Mouse (Mus musculus) hindbrain, embryonic 16.5 days (tissue): ENCODE data around the gene Apol6. TPM values are rescaled to one million over a fixed set of nuclear protein-coding genes. Genes with fewer than 3 reads are reported as not detected.

Source experiments
- ATAC-seq: fragments of 200-750 bp; cut with Nextera tagmentation; 2 replicates; pipeline ENCODE4 v1.8.0; 2017; ENCODE audit warnings: moderate TSS enrichment, moderate library complexity
- H3K27ac ChIP-seq: fragments of 300-500 bp; sonication (generic); 2 replicates; pipeline ENCODE4 v1.5.1; 2014; ENCODE audit warnings: low read depth, mild to moderate bottlenecking, control low read depth, low read length, moderate library complexity
- H3K27me3 ChIP-seq: fragments of 300-500 bp; sonication (generic); replicated peaks from 2 replicates; pipeline ENCODE4 v1.6.1; 2014; ENCODE audit warnings: low read length; ENCODE audit not compliant: control insufficient read depth, insufficient read depth
- H3K36me3 ChIP-seq: fragments of 300-500 bp; sonication (generic); 2 replicates; pipeline ENCODE4 v1.6.1; 2014; ENCODE audit warnings: mild to moderate bottlenecking, low read length, moderate library complexity, mixed read lengths; ENCODE audit not compliant: control insufficient read depth, insufficient read depth
- H3K4me1 ChIP-seq: fragments of 300-500 bp; sonication (generic); 2 replicates; pipeline ENCODE4 v1.6.1; 2014; ENCODE audit warnings: low read depth, low read length; ENCODE audit not compliant: control insufficient read depth, insufficient read depth
- H3K4me2 ChIP-seq: fragments of 300-500 bp; sonication (generic); 2 replicates; pipeline ENCODE4 v1.6.1; 2014; ENCODE audit warnings: mild to moderate bottlenecking, low read length, control low read depth, moderate library complexity
- H3K4me3 ChIP-seq: fragments of 300-500 bp; sonication (generic); 2 replicates; pipeline ENCODE4 v1.5.1; 2014; ENCODE audit warnings: mild to moderate bottlenecking, low read length, control low read depth, moderate library complexity
- H3K9ac ChIP-seq: fragments of 300-500 bp; sonication (generic); 2 replicates; pipeline ENCODE4 v1.6.1; 2014; ENCODE audit warnings: low read depth, mild to moderate bottlenecking, control low read depth, low read length, moderate library complexity
- H3K9me3 ChIP-seq: fragments of 300-500 bp; sonication (generic); 2 replicates; pipeline ENCODE4 v1.6.1; 2014; ENCODE audit warnings: mild to moderate bottlenecking, low read length, moderate library complexity; ENCODE audit not compliant: control insufficient read depth
- WGBS: fragments of 180-500 bp; shearing (Covaris S2); extraction: QIAGEN DNeasy Blood & Tissue Kit; methylation state at CpG from one replicate; pipeline ENCODE4 v1.1.7; 2014; 5-methylcytosine and 5-hydroxymethylcytosine counted together
- polyA plus RNA-seq: library from polyadenylated mRNA; unstranded; fragments of >200 nt; fragmentation: Nextera tagmentation; extraction: Ambion mirVana; gene quantifications from 2 replicates; pipeline ENCODE4 v1.2.1, GENCODE M21; 2015

Apol6 gene
- polyA plus RNA-seq, 1 experiment from 2014 or later, result not detected

DNA sequence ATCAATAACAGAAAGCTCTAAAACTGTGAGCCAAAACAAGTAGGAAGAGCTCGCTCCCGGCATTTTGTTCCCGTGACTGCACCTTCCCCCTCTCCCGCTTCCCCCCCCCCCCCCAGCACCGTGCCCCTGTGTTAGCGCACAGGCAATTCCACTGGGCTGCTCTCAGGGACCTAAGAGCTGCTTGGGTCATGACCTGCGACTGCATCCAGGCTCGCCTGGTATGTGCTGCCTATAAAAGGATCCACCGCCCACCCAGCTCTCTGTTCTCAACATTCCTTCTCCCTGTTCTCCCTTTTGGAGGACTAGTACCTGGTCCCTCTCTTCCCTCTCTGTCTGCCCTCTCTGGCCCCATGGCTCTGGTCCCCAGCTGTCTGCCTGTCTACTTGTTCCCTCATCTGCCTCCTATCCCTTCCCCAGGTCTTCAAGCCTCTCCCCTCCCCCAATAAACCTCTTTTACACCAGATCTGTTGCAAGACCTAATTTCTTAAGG is 5.3 kb upstream of the Apol6 start:
- Histone ChIP-seq H3K4me3 (no peak overlapping the region), H3K36me3 (no peaks in the 10 kb centered on the region), H3K27me3 (no peaks in the 10 kb centered on the region), H3K9me3 (no peaks in the 10 kb centered on the region), H3K4me1 (peaks cover 13% of the 10 kb centered on the region), H3K27ac (no peak overlapping the region), H3K4me2 (no peak overlapping the region), H3K9ac (no peak overlapping the region)
- 74% methylated on average over 9 of the region's 9 CpGs for WGBS
- no peak for ATAC-seq

DNA sequence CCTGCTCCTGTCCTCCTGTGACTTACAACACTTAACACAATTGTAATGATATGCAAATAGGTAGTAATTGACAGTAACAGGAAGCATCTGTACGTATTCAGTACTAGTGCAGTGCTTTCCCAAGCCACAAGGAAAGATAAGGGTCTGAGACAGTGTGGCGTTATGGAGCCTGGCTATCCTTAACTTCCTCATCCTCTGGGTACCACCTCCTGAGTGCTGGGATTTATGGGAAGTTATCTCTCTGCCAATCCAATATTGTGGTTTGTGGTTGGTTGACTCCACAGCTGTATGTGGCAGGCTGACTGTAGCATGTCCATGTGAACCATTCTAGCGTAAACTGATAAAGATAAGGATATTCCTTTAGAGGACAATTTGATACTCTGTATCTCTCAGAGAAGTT is 3.7 kb upstream of the Apol6 start:
- no peak overlapping the region for H3K4me2 ChIP-seq
- no peak for ATAC-seq
- H3K4me3 ChIP-seq, result no peak overlapping the region
- no peak overlapping the region for H3K27ac ChIP-seq
- no peaks in the 10 kb centered on the region for H3K36me3 ChIP-seq
- no peak overlapping the region for H3K9ac ChIP-seq
- peaks cover 13% of the 10 kb centered on the region for H3K4me1 ChIP-seq
- H3K27me3 ChIP-seq, result no peaks in the 10 kb centered on the region
- WGBS, result 71% methylated on average over 3 of the region's 3 CpGs
- H3K9me3 ChIP-seq, result no peaks in the 10 kb centered on the region

DNA sequence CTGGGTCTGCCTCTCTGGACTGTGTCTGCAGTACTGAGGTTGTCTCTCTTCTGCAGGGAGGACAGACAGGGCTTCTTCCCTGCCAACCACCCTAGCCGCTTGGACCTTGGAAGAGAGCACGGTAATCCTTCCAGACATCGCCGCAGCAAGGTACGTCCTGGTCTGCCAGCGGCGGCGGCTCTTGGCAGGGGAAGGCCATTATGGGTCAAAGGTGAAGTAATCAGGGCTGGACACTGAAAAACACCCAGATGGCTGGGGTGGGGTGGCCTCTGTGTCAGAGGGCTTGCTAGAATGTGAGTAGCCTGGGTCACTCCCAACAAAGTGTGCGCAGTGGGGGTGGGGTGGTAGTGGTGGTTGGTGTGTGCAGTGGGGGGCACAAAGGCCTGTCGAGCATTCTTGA is 1.1 kb downstream of the Apol6 start:
- no peak for ATAC-seq
- H3K9ac ChIP-seq, result no peak overlapping the region
- H3K4me1 ChIP-seq, result no peaks in the 10 kb centered on the region
- WGBS, result 87% methylated on average over 10 of the region's 10 CpGs
- H3K9me3 ChIP-seq, result no peaks in the 10 kb centered on the region
- no peak overlapping the region for H3K4me2 ChIP-seq
- no peaks in the 10 kb centered on the region for H3K36me3 ChIP-seq
- H3K27me3 ChIP-seq, result no peaks in the 10 kb centered on the region
- H3K4me3 ChIP-seq, result no peak overlapping the region
- no peak overlapping the region for H3K27ac ChIP-seq

DNA sequence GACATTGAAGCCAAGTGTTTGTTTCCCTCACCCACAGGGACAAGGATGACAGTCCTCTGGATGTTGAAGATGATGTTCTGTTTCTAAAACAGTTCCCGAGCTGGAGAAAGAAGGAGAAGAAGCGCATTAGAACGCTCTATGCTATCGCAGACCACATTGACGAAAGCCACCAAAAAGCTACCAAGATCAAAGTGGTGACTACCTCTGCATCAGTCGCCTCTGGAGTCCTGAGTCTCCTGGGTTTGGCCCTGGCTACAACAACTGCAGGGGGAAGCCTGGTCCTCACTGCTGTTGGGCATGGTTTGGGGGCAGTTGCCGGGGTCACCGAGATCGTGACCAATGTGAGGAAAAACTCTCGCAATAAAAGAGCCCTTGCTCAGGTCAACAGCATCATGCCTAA is 6.0 kb downstream of the Apol6 start, which contains the start of gene Mb:
Mb (minus strand) TSS at position 101 of the 400 bp plus-strand sequence.
- WGBS, result 92% methylated on average over 10 of the region's 10 CpGs

DNA sequence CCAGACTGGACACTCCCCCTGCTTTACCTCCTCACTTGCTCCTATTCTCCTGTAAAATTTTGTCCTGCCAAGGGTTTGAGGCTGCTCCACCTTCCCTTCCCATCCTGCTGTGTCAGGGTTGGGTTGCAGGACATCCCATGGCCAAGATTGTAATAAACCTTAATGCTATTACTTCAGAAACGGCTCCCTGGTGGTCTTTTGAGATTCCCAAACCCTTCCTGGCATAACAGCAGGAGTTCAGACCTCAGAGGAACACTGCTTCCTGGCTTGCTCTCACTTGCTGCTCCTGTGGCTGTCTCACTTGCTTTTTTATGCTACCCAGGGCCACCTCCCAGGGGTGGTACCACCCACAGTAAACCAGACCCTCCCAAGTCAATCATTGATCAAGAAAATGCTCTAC is 7.6 kb downstream of the Apol6 start:
- Histone ChIP-seq H3K4me1 (no peaks in the 10 kb centered on the region; the same call in none of the 2 replicates), H3K27ac (no peak overlapping the region), H3K4me2 (no peak overlapping the region), H3K9me3 (no peaks in the 10 kb centered on the region), H3K9ac (no peak overlapping the region), H3K27me3 (no peaks in the 10 kb centered on the region), H3K4me3 (no peak overlapping the region), H3K36me3 (no peaks in the 10 kb centered on the region)
- WGBS, result 28% methylated on average over 1 of the region's 1 CpGs
- ATAC-seq, result no peak

More for the DNA sequence above, 6.0 kb downstream of the Apol6 start, which contains the start of gene Mb:
- no peak within 1 kb of the TSS for H3K4me2 ChIP-seq
- no peaks in the 10 kb centered on the region for H3K9me3 ChIP-seq
- no peaks in the 10 kb centered on the region for H3K36me3 ChIP-seq
- no peaks in the 10 kb centered on the region for H3K27me3 ChIP-seq
- H3K4me1 ChIP-seq, result no peaks in the 10 kb centered on the region; the same call in 1 of the 2 replicates
- no peak within 1 kb of the TSS for H3K27ac ChIP-seq
- ATAC-seq, result no peak
- no peak within 1 kb of the TSS for H3K4me3 ChIP-seq
- no peak within 1 kb of the TSS for H3K9ac ChIP-seq

DNA sequence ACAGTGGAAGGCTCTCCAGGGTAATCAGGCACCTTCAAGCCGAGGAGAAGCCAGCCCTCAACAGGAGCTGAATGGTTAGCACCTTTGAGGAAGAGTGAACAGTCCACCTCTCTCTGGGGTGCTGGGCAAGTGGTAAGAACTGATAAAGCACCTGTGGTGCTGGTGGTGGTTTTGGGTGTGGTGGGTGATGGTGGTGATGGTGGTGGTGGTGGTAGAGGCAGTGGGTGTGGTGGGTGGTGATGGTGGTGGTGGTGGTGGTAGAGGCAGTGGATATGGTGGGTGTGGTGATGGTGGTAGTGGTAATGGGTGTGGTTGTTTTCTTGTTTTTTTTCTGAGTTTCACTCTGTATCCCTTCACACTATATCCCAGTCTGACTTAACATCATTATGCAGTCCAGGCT is 8.5 kb downstream of the Apol6 start:
- H3K9me3 ChIP-seq, result no peaks in the 10 kb centered on the region
- H3K4me1 ChIP-seq, result no peaks in the 10 kb centered on the region; the same call in none of the 2 replicates
- H3K27me3 ChIP-seq, result no peaks in the 10 kb centered on the region
- 95% methylated on average over 1 of the region's 1 CpGs for WGBS
- H3K4me3 ChIP-seq, result no peak overlapping the region
- H3K36me3 ChIP-seq, result no peaks in the 10 kb centered on the region
- no peak overlapping the region for H3K4me2 ChIP-seq
- H3K27ac ChIP-seq, result no peak overlapping the region
- no peak for ATAC-seq
- no peak overlapping the region for H3K9ac ChIP-seq

DNA sequence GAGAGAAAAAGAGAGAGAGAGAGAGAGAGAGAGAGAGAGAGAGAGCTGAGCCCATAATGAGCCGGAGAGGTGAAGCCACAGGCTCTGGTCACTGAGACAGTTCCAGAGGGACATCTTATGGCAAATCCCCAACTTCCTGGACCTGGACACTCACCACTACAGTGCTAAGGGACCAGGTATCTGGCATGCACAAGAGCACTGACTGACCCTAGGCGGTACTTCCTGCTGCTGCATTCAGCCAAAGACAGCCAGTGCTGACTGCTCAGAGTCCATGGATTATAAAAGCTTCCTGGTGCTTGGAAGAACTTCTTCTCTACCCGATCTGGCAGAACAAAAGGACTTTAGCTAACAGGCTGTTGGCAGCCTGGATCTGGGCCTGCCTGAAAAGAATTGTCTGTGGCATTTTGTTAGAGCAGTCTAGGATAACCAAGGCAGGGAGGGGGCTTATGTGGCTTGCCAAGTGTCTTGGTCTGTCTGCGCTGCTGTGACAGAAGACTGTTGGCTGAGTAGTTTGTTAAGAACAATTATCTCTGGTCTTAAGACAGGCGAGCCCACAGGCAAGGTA is 10.2 kb downstream of the Apol6 start:
- no peak overlapping the region for H3K9ac ChIP-seq
- no peak overlapping the region for H3K27ac ChIP-seq
- no peaks in the 10 kb centered on the region for H3K36me3 ChIP-seq
- no peaks in the 10 kb centered on the region; the same call in none of the 2 replicates for H3K4me1 ChIP-seq
- peak; percentile 34; the same call in 1 of the 2 replicates for ATAC-seq
- H3K9me3 ChIP-seq, result no peaks in the 10 kb centered on the region
- H3K27me3 ChIP-seq, result no peaks in the 10 kb centered on the region
- H3K4me3 ChIP-seq, result no peak overlapping the region
- 54% methylated on average over 5 of the region's 5 CpGs for WGBS
- H3K4me2 ChIP-seq, result no peak overlapping the region

DNA sequence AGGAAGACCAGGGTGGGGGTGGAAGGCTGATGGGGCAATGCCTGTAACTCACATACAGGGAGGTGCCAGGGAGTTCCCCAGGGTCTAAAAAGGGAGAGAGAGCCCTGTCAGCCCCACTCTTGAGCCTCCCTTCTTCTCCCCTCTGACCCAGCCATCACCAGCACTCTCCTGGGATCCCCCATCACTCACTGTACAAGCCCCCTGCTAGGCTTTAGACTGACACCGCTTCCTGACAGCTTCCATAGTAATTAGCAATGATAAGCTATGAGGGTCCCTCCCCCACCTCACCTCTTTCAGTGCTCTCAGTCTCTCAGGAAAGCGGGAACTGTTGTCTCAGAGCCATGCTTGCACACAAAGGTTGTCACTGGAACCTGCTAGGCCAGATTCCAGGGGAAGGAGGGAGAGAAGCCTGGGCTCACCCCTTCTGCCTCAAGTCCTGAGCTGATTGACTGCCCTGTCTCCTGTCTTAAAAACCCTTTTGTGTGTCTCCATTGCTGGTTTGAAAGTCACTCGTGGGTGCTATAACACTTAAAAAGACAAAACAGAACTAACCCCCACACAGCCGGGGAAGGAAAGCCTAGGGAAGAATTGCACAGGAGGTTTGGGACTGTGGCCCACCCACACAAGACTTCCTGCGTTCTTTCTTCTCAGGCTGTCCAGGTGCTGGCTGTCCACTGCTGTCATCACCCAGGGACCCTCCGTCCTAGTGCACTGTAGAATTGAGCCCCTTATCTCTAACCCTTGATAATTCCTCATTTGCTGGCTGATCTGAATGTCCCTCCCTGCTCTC is 11.7 kb downstream of the Apol6 start:
- no peaks in the 10 kb centered on the region for H3K27me3 ChIP-seq
- ATAC-seq, result no peak
- no peaks in the 10 kb centered on the region; the same call in none of the 2 replicates for H3K4me1 ChIP-seq
- H3K27ac ChIP-seq, result no peak overlapping the region
- H3K36me3 ChIP-seq, result no peaks in the 10 kb centered on the region
- no peaks in the 10 kb centered on the region for H3K9me3 ChIP-seq
- H3K9ac ChIP-seq, result no peak overlapping the region
- no peak overlapping the region for H3K4me2 ChIP-seq
- 30% methylated on average over 6 of the region's 6 CpGs for WGBS
- no peak overlapping the region for H3K4me3 ChIP-seq

DNA sequence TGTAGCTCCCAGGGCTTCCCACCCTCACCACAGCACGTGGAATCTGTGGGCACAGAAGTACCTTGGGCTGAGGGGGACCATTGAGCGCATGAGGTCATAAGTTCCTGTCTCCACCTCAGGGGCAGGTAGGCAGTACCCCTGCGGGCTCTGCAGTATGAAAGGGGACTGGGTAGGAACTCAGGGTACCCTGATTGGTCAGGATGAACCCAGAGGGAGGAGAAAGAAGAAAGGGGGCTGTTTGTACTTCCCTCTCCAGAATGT is 12.2 kb downstream of the Apol6 start:
- Histone ChIP-seq H3K4me2 (no peak overlapping the region), H3K27ac (no peak overlapping the region), H3K9ac (no peak overlapping the region), H3K9me3 (no peaks in the 10 kb centered on the region), H3K4me1 (no peaks in the 10 kb centered on the region; the same call in none of the 2 replicates), H3K36me3 (no peaks in the 10 kb centered on the region), H3K4me3 (no peak overlapping the region), H3K27me3 (no peaks in the 10 kb centered on the region)
- WGBS, result 56% methylated on average over 3 of the region's 3 CpGs
- no peak for ATAC-seq
